Mouse (Mus musculus): Measurements from ENCODE around the gene Ntng2.

DNA sequence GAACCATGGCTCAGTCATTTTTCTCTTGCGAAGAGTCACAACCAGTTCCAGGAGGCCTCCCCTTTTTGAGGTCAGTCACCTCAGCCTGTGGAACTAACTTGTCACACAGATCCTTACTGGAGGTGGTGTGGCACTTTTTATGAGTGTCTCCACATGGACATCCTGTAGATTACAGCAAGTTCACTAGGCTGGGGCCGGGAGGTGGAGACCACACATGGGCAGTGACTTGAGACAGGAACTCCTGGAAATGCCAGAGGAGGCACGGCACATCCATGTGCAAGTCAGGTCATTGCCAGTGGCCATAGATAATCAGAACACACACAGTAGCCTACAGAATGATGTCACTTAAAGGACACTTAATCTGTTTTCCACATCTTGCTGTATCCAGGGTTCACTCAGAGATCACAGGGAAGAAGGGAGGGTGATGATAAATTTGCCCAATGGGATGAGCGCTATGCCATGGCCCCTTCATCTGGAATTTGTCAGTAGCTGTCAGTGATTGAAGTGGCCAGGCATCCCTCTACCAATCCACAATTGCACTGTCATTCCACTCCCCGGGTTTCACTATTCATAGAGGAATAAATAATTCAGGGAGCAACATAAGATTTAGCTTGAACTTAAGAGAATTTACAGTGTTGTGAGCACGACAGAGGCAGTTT is 69.4 kb downstream of the Ntng2 start:
- no peak for TF ChIP-seq POLR2A (IDR thresholded peaks at IDR 0.05; ENCODE audit: insufficient read length, low read depth)
- no peak for TF ChIP-seq TCF12 (IDR thresholded peaks at IDR 0.05; ENCODE audit: insufficient read depth, poor library complexity, severe bottlenecking)
- TF ChIP-seq E2F4 (IDR thresholded peaks at IDR 0.05; ENCODE audit: insufficient read depth), result no peak
- no peak for TF ChIP-seq POLR2AphosphoS2 (IDR thresholded peaks at IDR 0.05; ENCODE audit: insufficient read length, low read depth)
- no peak for TF ChIP-seq TCF3 (IDR thresholded peaks at IDR 0.05; ENCODE audit: insufficient read length, low read depth)
- no peak for TF ChIP-seq MAX (IDR thresholded peaks at IDR 0.05; ENCODE audit: low read depth)
